Mouse (Mus musculus) olfactory bulb, adult 2 months (tissue): Measurements from ENCODE around the gene 4833427G06Rik.

Experiments used
- CTCF ChIP-seq: fragments of 200-500 bp; IDR thresholded peaks from 2 replicates; pipeline ENCODE4 v1.5.1; 2012; ENCODE audit warnings: low read depth, mild to moderate bottlenecking, low read length, moderate library complexity; ENCODE audit not compliant: insufficient read depth
- POLR2A ChIP-seq: fragments of 200-500 bp; IDR thresholded peaks from 2 replicates; pipeline ENCODE4 v1.6.1; 2012; ENCODE audit warnings: mild to moderate bottlenecking, low read depth, low read length, moderate library complexity; ENCODE audit not compliant: insufficient read depth

DNA sequence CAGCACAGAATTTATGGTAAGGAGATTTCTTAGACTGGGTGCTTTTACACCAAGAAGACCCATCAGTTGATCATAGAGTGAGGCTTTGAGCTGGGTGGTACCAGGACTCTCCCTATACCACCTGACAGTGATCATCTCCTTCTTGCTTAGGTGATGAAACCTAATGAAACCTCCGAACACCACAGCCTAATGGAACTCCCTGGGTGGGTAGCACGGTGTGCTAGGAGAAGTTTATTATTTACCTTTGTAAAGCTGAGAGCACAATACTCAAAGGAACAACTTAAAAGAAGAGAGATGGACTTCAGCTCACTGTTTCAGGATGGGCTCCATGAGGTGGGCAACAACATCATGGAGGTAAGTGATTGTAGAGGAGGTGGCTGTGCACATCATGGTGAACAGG is 41.3 kb downstream of the 4833427G06Rik start, which contains the start of gene Btg4:
- TF ChIP-seq CTCF = no peak
- no peak for TF ChIP-seq POLR2A
